Mouse (Mus musculus) lung, postnatal 0 days (tissue): ENCODE data around the gene Pik3r6.

Source experiments
- CTCF ChIP-seq: IDR thresholded peaks from 2 replicates; pipeline ENCODE4 v1.5.1; 2016; ENCODE audit warnings: antibody characterized with exemption, mild to moderate bottlenecking
- EP300 ChIP-seq: IDR thresholded peaks from 2 replicates; pipeline ENCODE4 v1.6.1; 2016; ENCODE audit warnings: antibody characterized with exemption, mild to moderate bottlenecking, control low read depth

- TF ChIP-seq CTCF: no peak
- TF ChIP-seq EP300: no peak
These were observed 33.6 kb downstream of the Pik3r6 start for GRCm38 (mm10) chr11:68536465-68536864.
